Mouse (Mus musculus): ENCODE results near the gene Ptk6.
A peak's percentile ranks its signal among the peaks of the same experiment; 100 is the strongest.

The Ptk6 gene

GRCm38 (mm10) chr2:181166469-181166868 lies 36.1 kb downstream of the Ptk6 start:
- DNase-seq (ENCODE audit: low read depth, low spot score): no peak

DNA sequence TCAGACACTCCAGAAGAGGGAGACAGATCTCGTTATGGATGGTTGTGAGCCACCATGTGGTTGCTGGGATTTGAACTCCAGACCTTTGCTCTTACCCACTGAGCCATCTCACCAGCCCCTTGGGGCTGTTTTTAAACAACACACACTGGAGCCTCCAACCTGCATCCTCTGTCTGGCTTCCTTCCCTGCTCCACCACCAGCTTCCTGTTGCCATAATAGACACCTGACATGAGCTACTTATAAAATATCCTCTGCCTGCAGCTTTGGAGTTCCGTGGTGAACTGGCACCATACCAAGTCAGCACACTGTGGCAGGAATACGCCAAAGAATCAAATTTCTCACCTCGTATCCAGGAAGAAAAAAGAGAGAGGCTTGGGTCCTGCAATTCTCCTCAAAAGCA lies 41.8 kb downstream of the Ptk6 start:
- peak; percentile 39 for DNase-seq (ENCODE audit: low read depth, low spot score)

GRCm38 (mm10) chr2:181159771-181160170 lies 42.8 kb downstream of the Ptk6 start:
- peak; percentile 94 for DNase-seq (ENCODE audit: low read depth, low spot score)

DNA sequence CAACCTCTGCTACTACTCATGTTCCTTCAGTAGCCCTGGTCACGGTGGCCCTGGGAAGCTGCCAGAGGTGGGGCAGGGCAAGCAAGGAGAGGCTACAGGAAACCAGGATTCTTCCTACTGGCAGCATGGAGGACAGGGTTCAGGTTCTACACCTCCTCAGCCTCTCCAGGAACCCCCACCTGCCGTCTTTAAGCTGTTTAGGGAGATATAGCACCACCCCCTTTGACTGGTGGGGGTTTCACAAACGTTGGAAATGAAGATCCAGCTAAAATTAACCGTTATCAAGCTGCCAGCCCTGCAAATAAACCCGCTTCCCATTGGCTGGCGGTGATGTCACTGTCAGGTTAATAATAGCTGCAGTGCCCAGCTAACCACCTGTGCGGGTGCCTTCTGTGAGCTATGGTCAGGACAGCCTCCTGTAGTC lies 43.5 kb downstream of the Ptk6 start:
- peak; percentile 98 for DNase-seq (ENCODE audit: low read depth, low spot score)

GRCm38 (mm10) chr2:181158471-181158870 lies 44.1 kb downstream of the Ptk6 start:
- peak; percentile 15 for DNase-seq (ENCODE audit: low read depth, low spot score)

DNA sequence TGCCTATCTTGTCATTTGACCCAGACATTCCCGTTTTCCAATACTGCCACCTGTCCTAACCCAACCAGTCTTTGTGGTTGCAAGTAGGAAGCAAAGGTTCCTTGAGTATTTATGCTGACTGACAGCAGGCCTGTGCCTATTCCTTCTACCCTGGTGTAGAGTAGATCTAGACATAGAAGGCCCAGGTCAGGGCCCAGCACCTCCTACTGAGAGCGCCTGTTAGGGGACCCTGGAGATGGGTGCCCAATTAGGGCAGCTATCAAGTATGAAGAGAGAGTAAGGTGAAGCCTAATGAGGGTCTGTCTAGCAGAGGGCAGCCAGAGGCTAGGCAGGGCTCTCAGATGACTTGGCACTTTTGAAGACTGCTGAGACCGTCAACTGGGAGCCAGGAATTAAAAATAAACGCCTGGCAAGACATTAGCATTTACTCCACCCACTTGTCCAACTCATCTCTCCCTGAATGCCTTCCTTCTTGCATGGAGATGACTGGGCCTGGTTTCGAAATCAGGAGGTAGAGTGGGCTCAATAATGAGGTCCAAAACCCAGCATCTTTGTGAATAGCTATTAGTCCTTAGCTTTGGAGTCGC lies 44.8 kb downstream of the Ptk6 start:
- peak; percentile 83 for DNase-seq (ENCODE audit: low read depth, low spot score)

GRCm38 (mm10) chr2:181157180-181157579 lies 45.4 kb downstream of the Ptk6 start:
- DNase-seq (ENCODE audit: low read depth, low spot score): no peak

DNA sequence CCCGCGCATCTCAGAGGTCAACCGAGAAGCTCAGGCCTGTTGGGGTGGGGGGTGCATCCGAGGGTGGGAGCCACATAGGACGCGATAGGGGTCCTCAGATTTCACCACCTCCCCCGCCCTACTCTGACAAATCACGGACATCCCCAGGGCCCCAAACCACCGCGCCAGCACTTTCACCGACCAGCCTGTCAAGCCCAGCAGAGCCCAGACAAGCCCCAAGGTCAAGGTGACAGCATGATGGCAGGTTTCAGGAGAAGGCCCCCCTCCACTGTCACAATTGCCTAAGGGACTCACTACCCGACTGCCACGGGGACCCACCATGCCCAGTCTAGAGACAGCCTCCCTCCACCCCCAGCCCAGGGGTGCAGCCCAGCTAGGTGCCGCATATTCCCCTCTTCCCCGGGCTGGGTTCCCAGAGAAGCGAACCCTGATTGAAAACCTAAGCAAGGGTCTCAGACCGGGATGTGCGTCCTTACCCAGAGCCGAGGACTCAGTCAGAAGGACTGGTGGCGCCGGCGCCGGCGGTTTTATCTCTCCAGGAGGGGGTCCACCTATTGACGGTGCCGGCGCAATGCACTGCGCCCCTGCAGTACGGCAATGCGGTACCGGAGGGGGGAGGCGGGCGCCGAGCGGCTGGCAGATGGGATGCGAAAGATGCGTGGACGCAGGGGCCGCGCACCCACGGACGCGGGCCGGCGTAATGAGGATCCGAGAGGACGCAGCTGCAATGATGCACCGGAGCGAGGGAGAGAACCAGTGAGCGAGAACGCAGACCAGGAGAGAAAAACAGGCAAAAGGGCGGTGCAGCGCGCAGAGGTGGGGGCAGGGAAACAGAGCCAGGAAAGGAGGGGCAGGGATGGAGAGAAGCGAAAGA lies 46.1 kb downstream of the Ptk6 start, which contains the start of gene Eef1a2:
Gene Eef1a2 (minus strand): TSS at position 767 of the 874 bp plus-strand sequence.
- DNase-seq (ENCODE audit: low read depth, low spot score): peak; percentile 96

GRCm38 (mm10) chr2:181155801-181156200 lies 46.8 kb downstream of the Ptk6 start:
- DNase-seq (ENCODE audit: low read depth, low spot score): peak; percentile 93

GRCm38 (mm10) chr2:181154831-181155415 lies 47.7 kb downstream of the Ptk6 start:
- no peak for DNase-seq (ENCODE audit: low read depth, low spot score)

DNA sequence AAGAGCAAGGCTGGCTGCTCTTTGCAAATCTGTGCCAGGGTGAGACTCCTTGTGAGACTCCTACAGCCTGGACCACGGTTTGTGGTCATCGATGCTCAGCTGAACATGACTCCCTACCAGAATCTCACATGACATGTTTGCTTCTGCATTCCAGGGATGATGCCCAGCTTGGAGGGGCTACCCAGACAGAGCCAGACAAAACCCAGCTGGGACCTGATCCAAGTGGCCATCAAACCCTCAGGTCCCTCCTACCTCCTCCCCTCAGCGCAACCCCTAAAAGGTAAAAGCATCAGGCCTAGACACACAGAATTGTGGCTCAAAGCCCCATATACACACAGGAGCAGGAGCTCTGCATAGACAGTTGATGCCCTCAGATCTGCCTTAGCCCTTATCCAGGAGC lies 48.2 kb downstream of the Ptk6 start:
- no peak for DNase-seq (ENCODE audit: low read depth, low spot score)

GRCm38 (mm10) chr2:181153837-181154236 lies 48.8 kb downstream of the Ptk6 start:
- DNase-seq (ENCODE audit: low read depth, low spot score): peak; percentile 81

DNA sequence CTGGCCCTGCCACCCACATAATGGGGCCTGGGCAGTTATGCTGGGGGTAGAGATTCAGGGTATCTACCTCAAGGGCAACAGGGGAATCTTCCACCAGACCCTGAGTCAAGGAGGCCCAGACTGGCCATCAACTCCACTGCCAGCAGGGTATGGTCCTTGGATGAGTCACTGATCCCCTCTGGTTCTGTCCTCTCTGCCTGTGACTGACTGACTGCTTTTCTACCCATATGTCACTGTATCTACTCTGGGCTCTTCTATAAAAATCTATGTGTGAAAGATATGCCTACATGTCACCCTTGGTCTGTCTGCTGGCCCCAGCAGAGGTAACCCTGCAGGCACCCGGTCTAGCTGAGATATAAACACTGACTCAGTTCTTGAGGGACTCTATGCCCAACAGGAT lies 49.5 kb downstream of the Ptk6 start:
- DNase-seq (ENCODE audit: low read depth, low spot score): no peak

- peak; percentile 53 for DNase-seq (ENCODE audit: low read depth, low spot score)
Observed at GRCm38 (mm10) chr2:181152701-181153100, 49.9 kb downstream of the Ptk6 start.

DNA sequence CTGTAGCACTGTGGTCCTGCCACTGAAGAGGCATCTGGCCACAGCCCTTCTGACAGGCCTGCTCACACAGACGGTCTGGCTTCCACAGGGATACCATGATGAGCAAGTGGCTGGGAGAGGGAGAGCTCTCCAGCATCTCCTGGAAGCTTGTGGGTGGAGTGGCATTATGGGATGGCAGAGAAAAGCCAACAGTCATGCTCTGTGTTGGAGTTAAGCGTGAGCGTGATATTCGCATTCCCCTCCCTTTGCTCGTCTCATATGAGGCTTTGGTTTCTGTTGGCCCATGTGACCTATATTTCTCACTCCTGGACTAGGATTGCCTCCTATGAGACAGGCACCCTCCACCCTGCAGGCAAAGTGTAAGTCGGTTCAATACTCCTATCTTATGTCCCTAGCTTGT lies 52.3 kb downstream of the Ptk6 start:
- peak; percentile 91 for DNase-seq (ENCODE audit: low read depth, low spot score)

DNA sequence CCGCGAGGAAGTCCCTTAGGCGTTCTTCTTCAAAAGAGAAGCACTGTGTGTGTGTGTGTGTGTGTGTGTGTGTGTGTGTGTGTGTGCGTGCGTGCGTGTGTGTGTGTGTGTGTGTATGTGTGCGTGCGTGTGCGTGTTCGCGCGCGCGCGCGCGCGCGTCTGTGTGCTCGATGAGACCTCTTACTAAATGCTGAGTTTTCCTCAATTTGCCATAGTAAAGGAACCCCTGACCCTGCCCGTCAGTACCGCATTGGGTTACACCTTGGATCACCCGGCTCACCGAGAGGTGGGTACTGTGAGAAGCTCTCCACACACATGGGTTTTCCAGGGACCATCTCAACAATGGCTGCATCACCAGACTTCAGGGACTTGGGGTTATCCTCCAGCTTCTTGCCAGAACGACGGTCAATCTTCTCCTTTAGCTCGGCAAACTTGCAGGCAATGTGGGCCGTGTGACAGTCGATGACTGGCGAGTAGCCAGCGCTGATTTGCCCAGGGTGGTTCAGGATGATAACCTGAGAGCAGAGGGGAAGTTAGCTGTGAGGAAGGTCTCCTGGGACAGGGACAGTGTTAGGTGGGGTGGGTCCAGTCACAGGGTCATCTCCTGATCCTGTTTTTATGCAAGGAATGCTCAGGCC lies 54.2 kb downstream of the Ptk6 start:
- DNase-seq (ENCODE audit: low read depth, low spot score): peak; percentile 47

GRCm38 (mm10) chr2:181147546-181148317 lies 54.9 kb downstream of the Ptk6 start:
- peak; percentile 67 for DNase-seq (ENCODE audit: low read depth, low spot score)

DNA sequence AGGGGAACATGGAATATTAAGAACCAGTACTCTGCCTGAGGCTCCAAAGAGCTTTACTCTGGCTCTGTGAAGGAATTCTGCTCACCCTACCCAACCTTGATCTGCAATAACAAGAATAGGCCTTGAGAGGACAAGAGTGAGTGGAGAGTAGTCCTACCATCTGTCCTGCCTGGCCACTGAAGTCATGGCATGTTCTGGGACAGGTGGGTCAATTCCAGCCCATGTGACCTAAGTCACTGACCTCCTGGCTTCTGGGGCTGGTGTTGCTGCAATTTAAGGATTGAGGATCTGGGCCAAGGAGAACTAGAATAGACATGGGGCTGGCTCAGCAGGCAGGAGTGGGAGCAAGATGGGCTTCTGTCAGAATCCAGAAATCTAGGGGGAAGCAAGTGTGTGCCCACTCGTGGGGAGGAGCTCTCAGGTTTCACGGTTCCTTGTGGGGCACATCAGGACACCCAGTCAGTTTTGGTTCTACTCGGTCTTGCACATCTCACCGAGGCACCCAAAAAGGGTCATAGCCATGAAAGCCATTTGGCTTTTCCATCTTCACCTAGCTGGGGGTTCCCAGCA lies 55.5 kb downstream of the Ptk6 start:
- DNase-seq (ENCODE audit: low read depth, low spot score): peak; percentile 58

DNA sequence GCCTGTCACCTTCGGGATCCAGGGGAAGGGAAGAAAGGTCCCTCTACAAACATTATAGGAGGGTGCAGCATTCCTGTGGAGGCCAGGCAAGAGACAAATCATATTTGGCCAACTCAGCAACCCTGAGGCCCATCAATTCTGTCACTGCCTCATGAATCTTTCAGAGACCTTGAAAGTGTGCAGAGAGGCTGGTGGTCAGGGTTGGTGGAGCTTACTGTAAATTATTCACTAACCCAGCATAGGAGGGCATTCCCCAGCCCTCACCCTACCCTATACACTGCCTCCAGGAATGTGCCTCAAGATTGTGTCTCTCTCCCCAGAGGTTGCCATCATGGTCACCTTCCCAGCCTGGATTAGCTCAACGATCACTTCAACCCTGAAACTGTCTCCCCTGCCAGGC lies 57.9 kb downstream of the Ptk6 start:
- DNase-seq (ENCODE audit: low read depth, low spot score): no peak
